Mouse (Mus musculus) natural killer cell, adult 2 months (primary cell): ENCODE measurements at regions not wholly inside any gene's neighbourhood (a gene's known extent, or its start where the extent isn't known, plus 50 kb on each side); places are given as distances from the start of the nearest gene placed in this dataset.

Source experiments
- DNase-seq, 2 experiments: peaks; one replicate each; pipeline ENCODE4 v3.0.0; 2022; ENCODE audit warnings: low spot score in 2 of 2

- no peak for DNase-seq
These were observed 313.9 kb downstream of the Ndfip2 start for GRCm38 (mm10) chr14:105572036-105572891.

- DNase-seq: no peak
These were observed 311.8 kb downstream of the Ndfip2 start for GRCm38 (mm10) chr14:105570156-105570555.

- DNase-seq: no peak
These were observed 307.5 kb downstream of the Ndfip2 start for GRCm38 (mm10) chr14:105565827-105566226.

DNA sequence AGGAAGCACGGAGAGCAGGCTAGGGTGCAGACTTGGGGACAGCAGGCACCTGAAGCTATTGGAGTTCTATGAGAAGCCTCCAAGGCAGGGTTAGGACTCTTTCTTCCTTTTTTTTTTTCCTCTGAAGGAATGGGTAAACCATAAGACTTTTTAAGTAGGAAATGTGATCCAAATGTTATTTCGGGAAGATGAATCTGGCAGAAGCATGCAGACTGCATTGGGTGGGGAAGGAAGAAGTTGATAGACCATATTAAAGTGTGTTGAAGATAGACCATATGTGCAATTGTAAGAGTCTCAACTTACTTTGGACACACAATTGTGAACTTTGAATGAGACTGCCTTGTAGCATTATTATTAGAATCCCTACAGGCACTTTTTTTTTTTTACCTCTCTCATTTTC, 304.5 kb downstream of the Ndfip2 start:
- DNase-seq: no peak

DNA sequence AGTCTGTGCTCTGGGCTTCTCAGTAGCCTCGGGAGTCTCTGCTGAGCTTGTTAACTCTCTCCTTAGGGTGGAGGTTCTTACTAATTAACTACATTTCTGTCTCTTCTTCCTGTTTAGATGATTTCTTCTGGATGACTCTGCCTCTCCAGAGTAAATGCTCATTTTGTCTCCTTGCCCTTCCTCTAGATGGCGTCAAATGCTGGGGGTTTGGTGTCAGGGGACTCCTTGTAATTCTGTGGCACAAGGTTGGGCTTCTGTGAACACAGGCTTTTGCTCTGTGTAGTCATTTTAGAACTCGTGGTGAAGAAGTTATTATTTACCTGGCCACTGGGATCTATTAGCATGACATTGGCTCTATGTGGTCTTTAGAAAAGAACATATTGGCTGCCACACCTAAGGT, 298.4 kb downstream of the Ndfip2 start:
- no peak for DNase-seq

DNA sequence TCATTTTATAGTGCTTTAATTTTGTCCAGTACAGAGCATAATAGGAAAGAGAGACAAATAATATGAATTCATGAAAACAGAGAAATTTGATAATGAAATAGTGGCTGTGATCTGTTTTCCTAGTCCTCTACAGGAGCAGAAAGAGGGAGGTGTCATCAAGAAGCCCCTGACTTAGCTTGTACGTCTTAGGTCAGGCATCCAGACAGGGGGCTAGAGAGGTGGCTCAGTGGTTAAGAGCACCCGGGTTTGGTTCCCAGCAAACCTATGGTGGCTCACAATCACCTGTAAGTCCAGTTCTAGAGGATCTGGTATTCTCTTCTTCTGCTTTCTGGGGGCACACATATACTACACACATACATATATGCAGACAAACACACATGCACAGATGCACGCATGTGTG, 285.7 kb downstream of the Ndfip2 start:
- no peak for DNase-seq

- no peak for DNase-seq
These were observed 284.2 kb downstream of the Ndfip2 start for GRCm38 (mm10) chr14:105542486-105543145.

GRCm38 (mm10) chr14:105542090-105542485, 283.7 kb downstream of the Ndfip2 start:
- no peak for DNase-seq

- DNase-seq: no peak
These were observed 273.9 kb downstream of the Ndfip2 start for GRCm38 (mm10) chr14:105532168-105532745.

GRCm38 (mm10) chr14:105528107-105528506, 269.7 kb downstream of the Ndfip2 start:
- DNase-seq: no peak

- no peak for DNase-seq
These were observed 265.5 kb downstream of the Ndfip2 start for GRCm38 (mm10) chr14:105523849-105524248.

GRCm38 (mm10) chr14:105522279-105522678, 263.9 kb downstream of the Ndfip2 start:
- DNase-seq: no peak

DNA sequence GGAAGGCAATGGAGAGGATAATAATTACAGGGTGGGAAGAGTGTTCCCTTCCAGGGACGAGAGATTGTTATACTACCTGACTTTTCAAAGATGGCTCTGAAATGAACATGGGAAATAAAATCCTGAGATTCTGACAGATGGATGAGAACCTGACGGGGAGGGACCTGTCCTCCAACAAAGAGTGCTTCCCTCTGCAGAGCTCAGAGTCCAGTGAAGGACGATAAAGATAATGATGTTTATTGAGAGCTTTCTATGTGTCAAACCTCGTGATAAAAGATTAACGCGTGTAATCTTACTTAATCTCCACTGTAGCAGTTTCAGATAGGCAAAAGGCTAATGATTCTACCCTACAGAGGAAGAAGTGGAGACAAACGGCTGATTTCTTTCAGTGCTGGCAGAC, 260.3 kb downstream of the Ndfip2 start:
- no peak for DNase-seq

DNA sequence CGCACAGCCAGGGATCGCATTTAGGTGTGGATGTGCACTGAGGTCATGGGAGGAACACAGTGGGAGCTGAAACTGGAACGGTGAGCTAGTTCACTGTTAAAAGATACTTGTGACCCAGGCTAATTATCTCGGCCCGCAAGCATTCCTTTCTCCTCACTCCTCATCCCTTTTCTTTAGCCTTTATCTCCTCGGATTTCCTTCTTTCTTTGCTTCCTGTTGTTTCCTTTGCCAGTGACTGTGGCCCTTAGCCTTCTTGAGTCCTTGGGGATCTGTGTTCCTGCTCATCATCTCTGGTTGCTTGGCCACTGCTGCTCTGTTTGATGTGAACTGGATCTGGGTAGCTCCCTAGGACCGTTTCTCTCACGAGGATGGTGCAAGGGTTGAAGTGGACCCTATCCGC, 256.0 kb downstream of the Ndfip2 start:
- DNase-seq: no peak

GRCm38 (mm10) chr14:105512914-105513677, 254.7 kb downstream of the Ndfip2 start:
- no peak for DNase-seq

- DNase-seq: no peak
These were observed 253.5 kb downstream of the Ndfip2 start for GRCm38 (mm10) chr14:105511826-105512225.

DNA sequence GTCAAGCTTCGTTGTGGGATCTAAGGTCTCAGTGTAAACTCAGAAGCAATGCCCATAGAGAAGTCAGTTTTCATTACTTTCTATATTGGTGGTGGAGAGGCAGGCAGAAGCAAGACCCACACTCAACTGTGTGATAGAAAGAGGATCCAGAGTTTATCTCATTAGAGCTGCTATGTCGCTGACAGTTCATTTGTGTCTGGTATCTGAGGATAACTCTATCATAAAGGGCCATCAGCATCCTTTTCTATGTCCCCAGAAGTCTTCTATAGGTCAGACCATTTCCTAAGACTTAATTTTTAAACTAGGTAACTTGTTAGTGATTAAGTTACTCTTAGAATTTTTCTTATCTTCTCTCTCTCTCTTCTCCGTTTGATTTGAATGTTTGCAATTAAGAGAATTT, 252.8 kb downstream of the Ndfip2 start:
- no peak for DNase-seq

DNA sequence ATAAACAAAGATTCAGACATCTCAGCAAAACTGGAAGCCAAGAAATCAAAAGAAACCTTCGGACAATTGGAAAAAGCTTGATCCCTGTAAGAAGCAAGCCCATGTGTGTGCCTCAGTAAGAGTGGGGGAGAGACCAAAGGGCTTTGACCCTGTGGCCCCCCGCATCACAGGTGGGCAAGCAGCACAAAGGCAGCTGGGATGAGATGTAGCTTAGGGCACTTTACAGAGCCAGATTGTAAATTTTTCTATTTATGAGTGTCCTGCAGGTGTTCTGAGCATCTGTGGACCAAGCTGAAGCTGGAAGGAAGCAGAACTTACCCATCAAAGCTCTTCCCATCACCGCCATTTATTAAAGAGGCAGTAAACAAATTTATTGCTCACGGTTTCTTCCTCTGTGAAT, 246.9 kb downstream of the Ndfip2 start:
- no peak for DNase-seq

DNA sequence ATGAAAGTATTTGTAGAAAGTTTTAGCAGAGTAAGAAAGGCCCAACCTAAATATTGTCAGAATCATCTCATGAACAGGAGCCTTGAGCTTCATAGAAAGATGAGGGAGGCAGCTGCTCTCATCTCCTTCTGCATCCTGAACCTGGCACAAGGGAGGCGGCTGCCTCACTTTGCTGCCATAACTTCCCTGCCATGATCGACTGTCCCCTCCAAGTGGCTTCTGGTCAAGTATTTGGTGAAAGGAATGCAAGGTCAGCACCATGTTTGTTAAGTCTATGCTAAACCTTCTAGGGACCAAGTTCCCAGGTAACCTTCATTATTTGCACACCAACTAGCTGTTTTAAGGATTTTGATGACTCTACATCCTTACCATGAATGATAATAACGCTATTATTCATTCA, 246.0 kb downstream of the Ndfip2 start:
- no peak for DNase-seq

DNA sequence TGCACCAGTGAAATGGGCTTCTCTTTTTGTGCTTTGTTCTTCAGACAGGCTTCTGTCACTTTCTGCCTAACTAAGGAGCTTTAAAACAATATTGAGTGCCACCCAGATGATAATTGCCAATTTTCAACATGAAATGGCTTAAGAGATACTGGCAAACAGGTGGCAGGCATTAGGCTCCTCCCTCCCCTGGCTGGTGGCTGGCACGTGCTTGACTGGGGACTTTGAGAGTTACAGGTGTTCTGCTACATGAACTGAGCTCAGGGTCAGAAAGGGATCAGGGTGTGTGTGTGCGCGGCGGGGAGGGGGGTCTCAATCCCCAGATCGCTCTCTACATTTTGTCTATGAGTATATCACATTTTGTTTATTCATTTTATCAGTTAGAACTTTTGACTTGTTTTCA, 245.4 kb downstream of the Ndfip2 start:
- no peak for DNase-seq

- no peak for DNase-seq
These were observed 244.2 kb downstream of the Ndfip2 start for GRCm38 (mm10) chr14:105502633-105502975.
